Mouse (Mus musculus): ENCODE results near the gene Slc39a1. TPM values are rescaled to one million over a fixed set of nuclear protein-coding genes. Genes with fewer than 3 reads are reported as not detected.
A peak's percentile ranks its signal among the peaks of the same experiment; 100 is the strongest.

Gene Slc39a1
- total RNA-seq, 1 experiment, result 88.4 TPM

- in situ Hi-C loops (cut with MboI; ENCODE audit: low sequenced_read_pairs in 2 of 2, unreplicated experiment in 2 of 2), result no loop called here
- peaks cover 37% of the 10 kb centered on the region for H3K36me3 ChIP-seq (ENCODE audit: control insufficient read depth, insufficient read depth, low read length, poor library complexity, severe bottlenecking)
- peaks cover 0 to 6% of the 10 kb centered on the region in 2 experiments; a peak in 1 of 4 replicates for H3K4me1 ChIP-seq (ENCODE audit: control insufficient read depth in 2 of 2, insufficient read depth in 2 of 2, low read length in 2 of 2, poor library complexity in 1 of 2)
- no peak overlapping the region for H3K9ac ChIP-seq (ENCODE audit: insufficient read depth, low read depth, low read length, poor library complexity, severe bottlenecking)
- no peak overlapping the region for H3K4me3 ChIP-seq (ENCODE audit: insufficient read depth in 1 of 2, low read depth in 1 of 2, low read length in 2 of 2, poor library complexity in 1 of 2, severe bottlenecking in 1 of 2)
- no peaks in the 10 kb centered on the region for H3K9me3 ChIP-seq (ENCODE audit: control insufficient read depth, insufficient read depth, low read depth, low read length)
- no peak overlapping the region for H3K27ac ChIP-seq (ENCODE audit: insufficient read depth, low read depth, low read length, poor library complexity, severe bottlenecking)
- DNase-seq (ENCODE audit: low read depth, low spot score), result no peak
- TF ChIP-seq MAFK (IDR thresholded peaks at IDR 0.05; ENCODE audit: insufficient read depth, low read depth, low read length), result no peak
- TF ChIP-seq CHD2 (IDR thresholded peaks at IDR 0.05; ENCODE audit: low read depth, low read length), result no peak
- TF ChIP-seq ZNF384 (IDR thresholded peaks at IDR 0.05; ENCODE audit: low read depth, low read length), result no peak
- no peak for TF ChIP-seq HCFC1 (IDR thresholded peaks at IDR 0.05; ENCODE audit: borderline replicate concordance, insufficient read depth, low read length)
- no peak for TF ChIP-seq ZC3H11A (IDR thresholded peaks at IDR 0.05; ENCODE audit: borderline replicate concordance, low read depth, low read length)
Measured at GRCm38 (mm10) chr3:90208662-90209061, 39.3 kb upstream of the Slc39a1 start.

GRCm38 (mm10) chr3:90209908-90210566, 37.9 kb upstream of the Slc39a1 start:
- Histone ChIP-seq H3K27ac (ENCODE audit: insufficient read depth, low read depth, low read length, poor library complexity, severe bottlenecking) (no peak overlapping the region; the same call in 1 of the 2 replicates), H3K36me3 (ENCODE audit: control insufficient read depth, insufficient read depth, low read length, poor library complexity, severe bottlenecking) (peaks cover 37% of the 10 kb centered on the region)
- in situ Hi-C loops (cut with MboI; ENCODE audit: low sequenced_read_pairs in 2 of 2, unreplicated experiment in 2 of 2), result no loop called here

GRCm38 (mm10) chr3:90211475-90212398, 36.2 kb upstream of the Slc39a1 start:
- H3K9ac ChIP-seq (ENCODE audit: insufficient read depth, low read depth, low read length, poor library complexity, severe bottlenecking), result peak overlapping the region; percentile 65

More at GRCm38 (mm10) chr3:90209908-90210566, 37.9 kb upstream of the Slc39a1 start:
- Histone ChIP-seq H3K4me3 (ENCODE audit: insufficient read depth in 1 of 2, low read depth in 1 of 2, low read length in 2 of 2, poor library complexity in 1 of 2, severe bottlenecking in 1 of 2) (peak overlapping the region in 1 of 2 experiments; percentile 21; a peak in 1 of 4 replicates), H3K9me3 (ENCODE audit: control insufficient read depth, insufficient read depth, low read depth, low read length) (no peaks in the 10 kb centered on the region), H3K9ac (ENCODE audit: insufficient read depth, low read depth, low read length, poor library complexity, severe bottlenecking) (peak overlapping the region; percentile 33; the same call in 1 of the 2 replicates), H3K4me1 (ENCODE audit: control insufficient read depth in 2 of 2, insufficient read depth in 2 of 2, low read length in 2 of 2, poor library complexity in 1 of 2) (peaks cover 0 to 6% of the 10 kb centered on the region in 2 experiments; a peak in 1 of 4 replicates)
- DNase-seq (ENCODE audit: low read depth, low spot score), result no peak
- TF ChIP-seq HCFC1 (IDR thresholded peaks at IDR 0.05; ENCODE audit: borderline replicate concordance, insufficient read depth, low read length), result no peak
- 0 out of 2 replicates have a peak, but pooled peaks have one; percentile 11 for TF ChIP-seq ZNF384 (IDR thresholded peaks at IDR 0.05; ENCODE audit: low read depth, low read length)
- TF ChIP-seq ZC3H11A (IDR thresholded peaks at IDR 0.05; ENCODE audit: borderline replicate concordance, low read depth, low read length), result no peak
- no peak for TF ChIP-seq MAFK (IDR thresholded peaks at IDR 0.05; ENCODE audit: insufficient read depth, low read depth, low read length)
- TF ChIP-seq CHD2 (IDR thresholded peaks at IDR 0.05; ENCODE audit: low read depth, low read length), result no peak

GRCm38 (mm10) chr3:90212723-90213122, 35.2 kb upstream of the Slc39a1 start:
- Histone ChIP-seq H3K36me3 (ENCODE audit: control insufficient read depth, insufficient read depth, low read length, poor library complexity, severe bottlenecking) (peaks cover 36% of the 10 kb centered on the region), H3K4me1 (ENCODE audit: control insufficient read depth in 2 of 2, insufficient read depth in 2 of 2, low read length in 2 of 2, poor library complexity in 1 of 2) (peaks cover 0 to 8% of the 10 kb centered on the region in 2 experiments; a peak in 1 of 4 replicates), H3K9ac (ENCODE audit: insufficient read depth, low read depth, low read length, poor library complexity, severe bottlenecking) (peak overlapping the region; percentile 99), H3K27ac (ENCODE audit: insufficient read depth, low read depth, low read length, poor library complexity, severe bottlenecking) (no peak overlapping the region), H3K9me3 (ENCODE audit: control insufficient read depth, insufficient read depth, low read depth, low read length) (no peaks in the 10 kb centered on the region), H3K4me3 (ENCODE audit: insufficient read depth in 1 of 2, low read depth in 1 of 2, low read length in 2 of 2, poor library complexity in 1 of 2, severe bottlenecking in 1 of 2) (peak overlapping the region; percentile 88 to 95)
- TF ChIP-seq CHD2 (IDR thresholded peaks at IDR 0.05; ENCODE audit: low read depth, low read length) (no peak), ZC3H11A (IDR thresholded peaks at IDR 0.05; ENCODE audit: borderline replicate concordance, low read depth, low read length) (no peak), HCFC1 (IDR thresholded peaks at IDR 0.05; ENCODE audit: borderline replicate concordance, insufficient read depth, low read length) (no peak), MAFK (IDR thresholded peaks at IDR 0.05; ENCODE audit: insufficient read depth, low read depth, low read length) (no peak), ZNF384 (IDR thresholded peaks at IDR 0.05; ENCODE audit: low read depth, low read length) (no peak)
- no peak for DNase-seq (ENCODE audit: low read depth, low spot score)
- in situ Hi-C loops (cut with MboI; ENCODE audit: low sequenced_read_pairs in 2 of 2, unreplicated experiment in 2 of 2), result no loop called here

More at GRCm38 (mm10) chr3:90211475-90212398, 36.2 kb upstream of the Slc39a1 start:
- DNase-seq (ENCODE audit: low read depth, low spot score), result no peak
- TF ChIP-seq ZNF384 (IDR thresholded peaks at IDR 0.05; ENCODE audit: low read depth, low read length), result no peak
- TF ChIP-seq HCFC1 (IDR thresholded peaks at IDR 0.05; ENCODE audit: borderline replicate concordance, insufficient read depth, low read length), result no peak; the same call in 1 of the 2 replicates
- no peak for TF ChIP-seq ZC3H11A (IDR thresholded peaks at IDR 0.05; ENCODE audit: borderline replicate concordance, low read depth, low read length)
- no peak for TF ChIP-seq MAFK (IDR thresholded peaks at IDR 0.05; ENCODE audit: insufficient read depth, low read depth, low read length)
- no peak for TF ChIP-seq CHD2 (IDR thresholded peaks at IDR 0.05; ENCODE audit: low read depth, low read length)
- no peak overlapping the region; the same call in 1 of the 2 replicates for H3K27ac ChIP-seq (ENCODE audit: insufficient read depth, low read depth, low read length, poor library complexity, severe bottlenecking)
- in situ Hi-C loops (cut with MboI; ENCODE audit: low sequenced_read_pairs in 2 of 2, unreplicated experiment in 2 of 2), result no loop called here
- H3K36me3 ChIP-seq (ENCODE audit: control insufficient read depth, insufficient read depth, low read length, poor library complexity, severe bottlenecking), result peaks cover 37% of the 10 kb centered on the region
- H3K4me1 ChIP-seq (ENCODE audit: control insufficient read depth in 2 of 2, insufficient read depth in 2 of 2, low read length in 2 of 2, poor library complexity in 1 of 2), result peaks cover 0 to 6% of the 10 kb centered on the region in 2 experiments; a peak in 1 of 4 replicates
- no peaks in the 10 kb centered on the region for H3K9me3 ChIP-seq (ENCODE audit: control insufficient read depth, insufficient read depth, low read depth, low read length)
- H3K4me3 ChIP-seq (ENCODE audit: insufficient read depth in 1 of 2, low read depth in 1 of 2, low read length in 2 of 2, poor library complexity in 1 of 2, severe bottlenecking in 1 of 2), result peak overlapping the region; percentile 88 to 95

Data from ES-E14 (cell line).